Mouse (Mus musculus) hindbrain, postnatal 0 days (tissue): ENCODE data around the gene Pbld2. TPM values are rescaled to one million over a fixed set of nuclear protein-coding genes. Genes with fewer than 3 reads are reported as not detected.

Experiments
- ATAC-seq: fragments of 200-750 bp; cut with Nextera tagmentation; 2 replicates; pipeline ENCODE4 v1.8.0; 2017; ENCODE audit warnings: mild to moderate bottlenecking, moderate TSS enrichment, moderate library complexity
- DNase-seq: peaks from one replicate; pipeline ENCODE4 v3.0.0-alpha.2; 2015; ENCODE audit warnings: low spot score
- H3K27ac ChIP-seq: fragments of 300-500 bp; sonication (generic); 2 replicates; pipeline ENCODE4 v1.5.1; 2014; ENCODE audit warnings: mild to moderate bottlenecking
- H3K27me3 ChIP-seq: fragments of 300-500 bp; sonication (generic); 2 replicates; pipeline ENCODE4 v1.6.1; 2014; ENCODE audit warnings: low read length, mixed read lengths; ENCODE audit not compliant: insufficient read depth
- H3K36me3 ChIP-seq: fragments of 300-500 bp; sonication (generic); 2 replicates; pipeline ENCODE4 v1.6.1; 2014; ENCODE audit warnings: low read length, mixed read lengths; ENCODE audit not compliant: insufficient read depth
- H3K4me1 ChIP-seq: fragments of 300-500 bp; sonication (generic); 2 replicates; pipeline ENCODE4 v1.6.1; 2014; ENCODE audit warnings: antibody characterized with exemption, low read length, mixed read lengths; ENCODE audit not compliant: insufficient read depth
- H3K4me2 ChIP-seq: fragments of 300-500 bp; sonication (generic); 2 replicates; pipeline ENCODE4 v1.6.1; 2014; ENCODE audit warnings: low read depth, mild to moderate bottlenecking, low read length, moderate library complexity, mixed read lengths
- H3K4me3 ChIP-seq: fragments of 300-500 bp; sonication (generic); 2 replicates; pipeline ENCODE4 v1.5.1; 2014; ENCODE audit warnings: low read length
- H3K9ac ChIP-seq: fragments of 300-500 bp; sonication (generic); replicated peaks from 2 replicates; pipeline ENCODE4 v1.6.1; 2014; ENCODE audit warnings: mild to moderate bottlenecking, low read length, moderate library complexity, mixed read lengths
- H3K9me3 ChIP-seq: fragments of 300-500 bp; sonication (generic); 2 replicates; pipeline ENCODE4 v1.6.1; 2016; ENCODE audit warnings: low read length, mixed read lengths
- CTCF ChIP-seq: IDR thresholded peaks from 2 replicates; pipeline ENCODE4 v1.5.1; 2016; ENCODE audit warnings: antibody characterized with exemption, control low read depth, low read depth
- WGBS: fragments of 180-500 bp; shearing (Covaris S2); extraction: QIAGEN DNeasy Blood & Tissue Kit; methylation state at CpG from one replicate; pipeline ENCODE4 v1.1.7; 2014; 5-methylcytosine and 5-hydroxymethylcytosine counted together
- polyA plus RNA-seq: library from polyadenylated mRNA; unstranded; fragments of >200 nt; fragmentation: Nextera tagmentation; extraction: Ambion mirVana; gene quantifications from 2 replicates; pipeline ENCODE4 v1.2.1, GENCODE M21; 2015
- total RNA-seq: library from RNA; depleted of rRNA; stranded (reverse); fragments of >200 nt; gene quantifications from 2 replicates; pipeline ENCODE4 v1.2.3, GENCODE M21; 2014

The Pbld2 gene
- total and polyA plus RNA-seq, 2 experiments from 2014 or later, result 0.60 to 1.7 TPM

GRCm38 (mm10) chr10:63032267-63032666, 8.2 kb downstream of the Pbld2 start:
- no peak overlapping the region for H3K4me2 ChIP-seq
- H3K36me3 ChIP-seq, result no peaks in the 10 kb centered on the region
- H3K27ac ChIP-seq, result no peak overlapping the region
- ATAC-seq (no peak), DNase-seq (no peak)
- no peaks in the 10 kb centered on the region for H3K27me3 ChIP-seq
- H3K9me3 ChIP-seq, result no peaks in the 10 kb centered on the region
- no peak overlapping the region for H3K4me3 ChIP-seq
- no peak for TF ChIP-seq CTCF
- 71% methylated on average over 3 of the region's 3 CpGs for WGBS
- H3K4me1 ChIP-seq, result no peaks in the 10 kb centered on the region
- no peak overlapping the region for H3K9ac ChIP-seq

- Histone ChIP-seq H3K4me2 (no peak overlapping the region), H3K9ac (no peak overlapping the region), H3K27me3 (no peaks in the 10 kb centered on the region), H3K36me3 (no peaks in the 10 kb centered on the region), H3K27ac (no peak overlapping the region), H3K4me1 (no peaks in the 10 kb centered on the region), H3K9me3 (no peaks in the 10 kb centered on the region), H3K4me3 (no peak overlapping the region)
- no peak for TF ChIP-seq CTCF
- ATAC-seq (no peak), DNase-seq (no peak)
- 58% methylated on average over 3 of the region's 3 CpGs for WGBS
Measured at GRCm38 (mm10) chr10:63032956-63033355, 8.8 kb downstream of the Pbld2 start.

DNA sequence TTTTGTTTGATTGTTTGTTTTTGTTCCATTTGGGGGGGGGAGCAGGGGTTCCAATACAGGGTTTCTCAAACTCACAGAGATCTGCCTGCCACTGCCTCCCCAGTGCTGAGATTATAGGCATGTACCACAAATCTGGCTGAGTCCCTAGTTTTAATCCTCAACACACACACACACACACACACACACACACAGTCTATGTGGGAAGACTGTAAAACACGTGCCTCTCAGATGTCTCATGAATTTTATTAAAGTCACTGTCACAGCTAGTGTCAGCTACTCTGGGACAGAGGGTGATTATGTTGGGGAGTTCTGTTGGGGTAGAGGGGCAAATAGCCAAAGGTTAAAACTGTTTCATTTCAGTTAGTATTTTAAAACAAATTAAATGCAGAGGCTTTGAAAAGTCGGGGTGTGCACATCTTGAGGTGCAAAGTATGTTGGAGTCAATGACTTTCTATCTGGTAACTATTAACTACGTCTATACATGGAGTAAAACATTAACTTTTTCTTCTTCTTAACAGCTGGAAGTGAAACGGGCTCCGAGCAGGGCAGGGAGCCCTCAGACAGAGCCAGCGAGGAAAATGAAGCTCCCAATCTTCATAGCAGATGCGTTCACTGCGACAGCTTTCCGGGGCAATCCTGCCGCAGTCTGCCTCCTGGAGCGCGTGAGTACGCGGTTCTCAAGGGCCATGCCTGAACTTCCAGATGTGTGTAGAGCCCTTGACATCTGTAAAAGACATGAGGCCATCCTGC, 14.6 kb downstream of the Pbld2 start:
- H3K27me3 ChIP-seq, result no peaks in the 10 kb centered on the region
- H3K4me1 ChIP-seq, result no peaks in the 10 kb centered on the region
- DNase-seq, result no peak
- H3K27ac ChIP-seq, result no peak overlapping the region
- H3K36me3 ChIP-seq, result no peaks in the 10 kb centered on the region
- H3K9ac ChIP-seq, result no peak overlapping the region
- no peak for TF ChIP-seq CTCF
- ATAC-seq, result no peak
- WGBS, result 66% methylated on average over 14 of the region's 14 CpGs
- no peak overlapping the region for H3K4me2 ChIP-seq
- no peak overlapping the region for H3K4me3 ChIP-seq
- H3K9me3 ChIP-seq, result no peaks in the 10 kb centered on the region

- Histone ChIP-seq H3K27me3 (no peaks in the 10 kb centered on the region), H3K27ac (no peak overlapping the region), H3K4me2 (no peak overlapping the region), H3K4me3 (no peak overlapping the region), H3K4me1 (no peaks in the 10 kb centered on the region), H3K9ac (no peak overlapping the region), H3K9me3 (no peaks in the 10 kb centered on the region), H3K36me3 (no peaks in the 10 kb centered on the region)
- no peak for ATAC-seq
- TF ChIP-seq CTCF, result no peak
- WGBS, result 75% methylated on average over 5 of the region's 5 CpGs
- DNase-seq, result no peak
Measured at GRCm38 (mm10) chr10:63039867-63040628, 15.9 kb downstream of the Pbld2 start.

GRCm38 (mm10) chr10:63043154-63043553, 19.0 kb downstream of the Pbld2 start:
- Histone ChIP-seq H3K4me3 (no peak overlapping the region), H3K9me3 (no peaks in the 10 kb centered on the region), H3K36me3 (no peaks in the 10 kb centered on the region), H3K27ac (no peak overlapping the region), H3K27me3 (no peaks in the 10 kb centered on the region), H3K4me1 (no peaks in the 10 kb centered on the region), H3K9ac (no peak overlapping the region), H3K4me2 (no peak overlapping the region)
- ATAC-seq, result no peak
- 65% methylated on average over 3 of the region's 3 CpGs for WGBS
- TF ChIP-seq CTCF, result peak; percentile 56
- DNase-seq, result peak; percentile 45

DNA sequence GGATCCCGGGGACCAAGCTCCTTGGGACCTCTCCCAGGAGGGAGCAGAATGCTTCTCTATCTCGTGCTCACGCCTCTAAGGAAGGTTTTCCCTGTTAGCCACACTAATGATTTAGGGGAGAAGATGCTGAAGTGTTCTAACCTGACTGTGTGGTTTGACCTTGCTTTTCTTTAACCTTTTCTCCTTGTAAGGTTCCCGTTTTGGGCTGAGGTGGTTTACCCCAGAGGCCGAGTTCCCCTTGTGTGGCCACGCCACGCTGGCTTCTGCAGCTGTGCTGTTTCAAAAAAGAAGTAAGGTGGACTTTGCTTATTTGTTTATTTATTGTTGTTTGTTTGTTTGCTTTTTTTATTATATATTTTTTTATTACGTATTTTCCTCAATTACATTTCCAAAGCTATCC, 23.6 kb downstream of the Pbld2 start:
- WGBS, result 92% methylated on average over 8 of the region's 8 CpGs
- Histone ChIP-seq H3K4me2 (no peak overlapping the region), H3K27me3 (no peaks in the 10 kb centered on the region), H3K9ac (no peak overlapping the region), H3K9me3 (no peaks in the 10 kb centered on the region), H3K27ac (no peak overlapping the region), H3K4me1 (no peaks in the 10 kb centered on the region), H3K4me3 (no peak overlapping the region), H3K36me3 (no peaks in the 10 kb centered on the region)
- ATAC-seq (no peak), DNase-seq (no peak)
- TF ChIP-seq CTCF, result no peak

DNA sequence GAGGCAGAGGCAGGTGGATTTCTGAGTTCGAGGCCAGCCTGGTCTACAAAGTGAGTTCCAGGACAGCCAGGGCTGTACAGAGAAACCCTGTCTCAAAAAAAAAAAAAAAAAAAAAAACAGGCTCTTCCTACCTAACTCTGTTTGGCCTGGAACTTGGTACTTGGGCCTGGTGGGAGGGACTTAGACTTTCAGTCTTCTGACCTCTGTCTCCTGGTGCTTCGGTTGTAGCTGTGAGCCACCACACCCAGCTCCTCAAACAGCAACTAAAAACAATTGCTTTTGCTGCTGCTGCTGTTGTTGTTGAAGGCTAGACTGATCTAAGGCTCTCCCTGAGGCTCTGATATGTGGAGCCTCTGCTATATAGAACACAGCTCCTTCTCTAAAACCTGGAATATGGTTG, 25.0 kb downstream of the Pbld2 start:
- Histone ChIP-seq H3K27ac (no peak overlapping the region), H3K4me1 (no peaks in the 10 kb centered on the region), H3K36me3 (no peaks in the 10 kb centered on the region), H3K27me3 (no peaks in the 10 kb centered on the region), H3K4me3 (no peak overlapping the region), H3K9me3 (no peaks in the 10 kb centered on the region), H3K9ac (no peak overlapping the region), H3K4me2 (no peak overlapping the region)
- 95% methylated on average over 2 of the region's 2 CpGs for WGBS
- DNase-seq (no peak), ATAC-seq (no peak)
- TF ChIP-seq CTCF, result no peak
